Mouse (Mus musculus): ENCODE results near the gene Rcbtb2.
A peak's percentile ranks its signal among the peaks of the same experiment; 100 is the strongest.

Gene Rcbtb2

DNA sequence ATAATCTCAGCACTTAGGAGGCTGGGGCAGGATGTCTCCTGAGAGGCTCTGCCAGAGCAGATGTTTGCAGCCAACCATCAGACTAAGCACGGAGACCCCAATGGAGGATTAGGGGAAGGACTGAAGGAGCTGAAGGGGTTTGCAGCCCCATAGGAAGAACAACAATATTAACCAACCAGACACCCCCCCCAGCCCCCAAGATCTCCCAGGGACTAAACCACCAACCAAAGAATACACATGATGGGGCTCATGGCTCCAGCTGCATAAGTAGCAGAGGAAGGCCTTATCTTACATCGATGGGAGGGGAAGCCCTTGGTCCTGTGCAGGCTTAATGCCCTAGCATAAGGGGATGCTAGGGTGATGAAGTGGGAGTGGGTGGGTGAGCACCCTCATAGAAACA is 6.5 kb upstream of the Rcbtb2 start:
- DNase-seq (ENCODE audit: low read depth, low spot score): no peak

DNA sequence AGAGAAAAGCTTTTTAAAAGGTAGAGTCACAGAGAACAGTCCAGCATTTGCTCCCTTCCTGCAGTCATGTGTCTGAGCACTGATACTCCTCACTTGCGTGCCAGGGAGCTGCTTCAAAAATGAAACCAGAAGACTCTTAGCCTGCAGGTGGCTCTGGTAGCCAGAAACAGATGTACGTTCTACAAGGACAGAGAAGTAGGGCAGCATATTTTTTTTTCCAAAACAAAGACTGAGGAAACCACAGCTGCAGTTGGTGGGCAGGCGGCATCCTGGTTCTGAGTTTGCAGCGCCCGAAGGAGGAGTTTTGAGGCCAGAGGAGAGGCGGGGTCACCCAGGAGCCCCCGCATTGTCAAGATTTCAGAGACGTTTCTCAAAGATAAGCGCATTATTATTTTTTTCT is 5.9 kb upstream of the Rcbtb2 start:
- DNase-seq (ENCODE audit: low read depth, low spot score): peak; percentile 47

DNA sequence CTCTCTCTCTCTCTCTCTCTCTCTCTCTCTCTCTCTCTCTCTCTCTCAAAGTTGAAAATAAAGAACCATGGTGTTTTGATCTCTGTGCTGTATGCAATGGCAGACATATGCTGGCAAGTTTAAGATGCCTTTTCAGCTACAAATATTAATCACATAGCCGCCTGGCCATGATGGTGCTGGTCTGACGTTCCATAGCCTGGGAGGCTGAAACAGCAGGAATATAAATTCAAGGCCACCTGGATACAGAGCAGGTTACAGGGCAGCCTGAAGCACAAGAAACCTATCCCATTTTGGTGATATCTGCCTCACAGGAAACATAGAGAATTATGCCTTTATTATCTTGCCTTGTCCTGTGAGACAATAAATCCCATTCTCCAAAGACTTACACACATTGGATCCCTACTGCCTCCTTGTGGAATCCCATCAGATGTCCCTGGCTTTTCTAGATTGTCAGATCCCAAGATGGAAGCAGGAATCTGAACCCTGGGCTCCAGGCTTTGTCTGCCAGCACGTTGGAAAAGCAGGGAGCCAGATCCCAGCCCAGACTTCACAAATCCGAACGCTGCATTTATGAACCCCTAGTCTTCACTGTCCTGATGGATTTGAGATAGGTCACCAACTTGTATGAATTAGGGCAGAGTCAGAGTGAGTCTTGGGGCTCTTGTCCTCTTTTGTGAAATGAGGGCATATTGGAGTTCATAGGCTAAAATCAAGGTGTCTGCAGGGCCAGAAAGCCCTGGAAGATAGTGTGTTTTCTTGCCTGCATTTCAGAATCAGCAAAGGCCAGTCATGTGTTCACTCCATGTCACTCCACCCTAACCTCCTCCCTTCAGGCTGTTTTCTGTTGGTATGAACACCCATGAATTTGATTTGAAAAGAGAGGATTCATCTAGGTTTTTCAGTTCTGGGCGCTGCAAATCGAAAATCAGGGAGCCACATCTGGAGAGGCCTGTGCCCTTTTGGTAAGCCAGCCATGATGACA is 5.1 kb upstream of the Rcbtb2 start:
- peak; percentile 32 for DNase-seq (ENCODE audit: low read depth, low spot score)

DNA sequence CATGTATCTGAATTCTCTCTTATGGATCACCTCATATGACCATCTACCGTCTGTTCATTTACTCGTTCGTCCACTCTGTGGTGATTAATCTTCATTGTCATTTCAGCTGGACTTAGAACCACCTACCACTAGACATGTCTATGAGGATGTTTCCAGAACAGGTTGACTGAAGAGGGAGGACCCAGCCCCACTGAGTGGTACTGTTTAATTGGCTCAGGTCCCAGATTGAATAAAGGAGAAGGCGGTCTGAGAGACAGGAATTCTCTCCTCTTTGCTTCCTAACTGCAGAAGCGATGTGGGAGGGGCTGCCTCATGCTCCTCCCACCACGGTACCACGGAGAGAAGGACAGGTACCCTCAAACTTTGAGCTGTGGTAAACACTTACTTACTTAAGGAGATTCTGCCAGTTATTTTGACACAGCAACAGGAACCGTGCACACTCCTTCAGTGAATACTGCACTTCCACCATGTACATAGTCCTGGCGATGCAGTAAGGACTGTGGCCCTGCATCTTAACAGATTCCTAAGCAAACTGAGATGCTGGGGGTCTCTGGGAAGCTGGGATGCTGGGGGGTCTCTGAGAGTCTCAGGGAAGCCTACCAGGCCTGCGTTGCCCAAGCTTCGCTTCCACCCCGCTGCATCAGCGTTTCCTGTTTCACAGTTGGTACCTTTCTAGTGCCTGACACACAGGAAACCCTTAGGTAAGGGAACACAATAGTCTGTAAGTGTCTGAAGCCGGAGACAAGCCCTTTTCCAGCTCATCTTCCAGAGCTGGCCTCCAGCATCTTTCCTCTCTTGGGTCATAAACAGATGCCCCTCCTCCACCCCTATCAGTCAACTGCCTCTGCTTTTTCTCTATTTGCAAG is 4.1 kb upstream of the Rcbtb2 start:
- no peak for DNase-seq (ENCODE audit: low read depth, low spot score)

DNA sequence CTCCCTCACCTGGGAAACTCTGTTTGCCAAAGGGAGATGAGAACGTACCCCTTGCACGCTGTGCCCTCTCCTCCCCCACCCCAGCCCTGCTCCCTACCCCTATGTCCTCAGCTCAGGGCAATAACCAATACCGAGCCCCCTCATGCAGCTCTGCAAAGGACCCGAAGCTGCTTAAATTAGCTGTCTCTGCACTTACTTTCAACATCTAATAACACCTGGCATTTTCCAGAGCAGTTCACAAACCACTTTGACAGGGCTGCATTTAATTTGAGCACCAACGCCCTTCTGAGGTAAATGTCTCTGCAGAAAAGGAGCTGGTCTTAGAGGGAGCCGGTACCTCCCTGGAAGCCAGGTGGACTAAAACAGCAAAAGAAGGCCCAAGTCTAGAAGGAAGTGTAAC is 3.4 kb upstream of the Rcbtb2 start:
- DNase-seq (ENCODE audit: low read depth, low spot score): no peak

DNA sequence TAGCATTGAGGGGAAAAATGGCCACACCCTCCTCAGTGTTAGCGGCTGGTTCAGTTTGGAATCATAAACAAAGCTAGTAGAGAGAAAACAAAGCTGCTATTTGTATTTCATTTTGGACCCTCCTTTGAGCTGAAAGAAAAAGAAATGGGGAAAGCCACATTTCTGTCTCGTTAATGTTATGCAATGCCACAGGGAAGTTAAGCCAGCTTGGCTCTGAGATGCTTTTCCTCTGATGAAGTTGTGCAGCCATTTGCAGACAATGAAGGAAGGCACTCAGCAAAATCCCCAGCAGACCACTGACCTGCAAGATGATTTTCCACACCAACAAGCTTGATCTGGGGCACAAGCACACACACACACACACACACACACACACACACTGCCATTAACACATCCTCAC is 2.9 kb upstream of the Rcbtb2 start:
- DNase-seq (ENCODE audit: low read depth, low spot score): no peak

DNA sequence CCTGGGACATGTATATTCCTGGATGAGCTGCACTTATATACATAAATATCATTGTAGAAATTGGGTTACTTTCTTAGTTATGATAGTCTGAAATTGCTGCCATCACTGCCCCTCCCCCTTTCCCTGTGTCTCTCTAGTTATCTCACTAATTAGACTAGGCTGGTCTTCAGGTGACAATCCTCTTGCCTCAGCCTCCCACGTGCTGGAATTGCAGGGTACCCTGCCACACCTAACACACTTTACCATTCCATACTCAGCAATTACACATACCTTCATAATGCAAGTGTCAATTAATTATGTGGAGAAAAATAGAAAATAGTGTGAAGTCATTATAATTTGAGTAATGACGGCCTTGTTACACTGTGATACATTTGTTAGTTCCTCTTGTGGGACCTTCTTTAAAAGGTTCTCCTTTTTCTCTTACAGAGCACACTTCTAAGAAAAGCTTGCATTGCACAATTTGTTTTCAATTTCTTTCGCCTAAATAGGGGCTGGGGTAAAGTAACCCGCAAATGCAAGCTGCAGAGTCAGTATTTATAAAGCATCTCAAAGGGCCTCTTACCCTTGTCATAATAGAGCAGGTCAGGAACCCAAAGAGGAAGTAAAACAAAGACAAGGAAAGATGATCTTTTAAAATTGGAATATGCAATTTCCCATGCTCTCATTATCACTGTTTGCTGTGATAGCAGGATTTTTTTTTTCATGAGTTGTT is 470 bp upstream of the Rcbtb2 start:
- DNase-seq (ENCODE audit: low read depth, low spot score): no peak

DNA sequence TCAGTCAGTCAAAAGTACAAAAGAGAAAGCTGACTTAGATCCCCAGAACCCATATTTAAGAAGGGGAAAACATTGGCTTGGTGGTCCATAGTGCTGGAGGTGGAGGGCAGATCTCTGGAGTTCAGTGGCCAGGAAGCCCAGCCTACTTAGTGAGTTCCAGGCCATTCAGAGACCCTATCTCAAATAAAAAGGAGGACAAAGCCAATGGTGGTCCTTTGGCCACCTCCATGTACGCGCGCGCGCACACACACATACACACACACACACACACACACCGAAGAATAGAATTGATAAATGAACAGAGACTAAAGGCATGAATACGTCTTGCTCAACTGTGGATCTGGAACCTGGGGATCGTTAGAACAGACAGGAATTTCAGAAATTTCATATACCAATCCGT is 544 bp downstream of the Rcbtb2 start:
- no peak for DNase-seq (ENCODE audit: low read depth, low spot score)

DNA sequence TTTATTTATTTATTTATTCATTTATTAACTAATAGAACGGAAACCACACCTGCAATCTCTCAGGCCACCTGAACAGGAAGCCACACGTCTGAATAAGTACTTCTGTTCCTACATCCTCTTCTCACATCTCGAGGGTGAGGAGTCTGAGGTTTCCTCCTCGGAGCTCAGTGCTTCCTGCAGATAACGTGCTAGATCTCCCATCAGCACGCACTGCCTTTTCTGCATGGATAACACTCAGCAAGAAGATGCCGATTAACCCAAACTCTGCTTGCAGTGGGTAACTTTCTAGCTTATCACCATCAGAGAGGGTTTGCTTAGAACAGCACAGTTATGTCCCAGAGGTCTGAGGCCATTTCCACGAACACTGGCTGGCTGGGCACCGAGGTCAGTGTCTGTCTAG is 949 bp downstream of the Rcbtb2 start:
- no peak for DNase-seq (ENCODE audit: low read depth, low spot score)

DNA sequence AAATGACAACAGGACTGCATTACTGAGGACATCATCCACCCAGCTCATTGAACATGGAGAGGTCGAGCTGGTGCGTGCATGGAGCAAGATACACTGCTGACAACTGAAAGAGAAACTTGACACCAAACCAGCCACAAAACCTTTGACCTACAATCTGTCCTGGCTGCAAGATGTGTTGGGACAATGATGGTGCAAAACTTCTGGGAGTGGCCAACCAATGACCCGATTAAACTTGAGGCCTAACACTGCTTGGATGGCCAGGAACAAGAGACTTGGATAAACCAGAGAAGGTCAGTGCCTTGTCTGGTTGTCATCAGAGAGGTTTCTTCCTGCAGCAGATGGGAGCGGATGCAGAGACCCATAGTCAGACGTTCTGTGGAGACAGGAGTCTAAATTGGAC is 7.7 kb downstream of the Rcbtb2 start:
- DNase-seq (ENCODE audit: low read depth, low spot score): no peak

DNA sequence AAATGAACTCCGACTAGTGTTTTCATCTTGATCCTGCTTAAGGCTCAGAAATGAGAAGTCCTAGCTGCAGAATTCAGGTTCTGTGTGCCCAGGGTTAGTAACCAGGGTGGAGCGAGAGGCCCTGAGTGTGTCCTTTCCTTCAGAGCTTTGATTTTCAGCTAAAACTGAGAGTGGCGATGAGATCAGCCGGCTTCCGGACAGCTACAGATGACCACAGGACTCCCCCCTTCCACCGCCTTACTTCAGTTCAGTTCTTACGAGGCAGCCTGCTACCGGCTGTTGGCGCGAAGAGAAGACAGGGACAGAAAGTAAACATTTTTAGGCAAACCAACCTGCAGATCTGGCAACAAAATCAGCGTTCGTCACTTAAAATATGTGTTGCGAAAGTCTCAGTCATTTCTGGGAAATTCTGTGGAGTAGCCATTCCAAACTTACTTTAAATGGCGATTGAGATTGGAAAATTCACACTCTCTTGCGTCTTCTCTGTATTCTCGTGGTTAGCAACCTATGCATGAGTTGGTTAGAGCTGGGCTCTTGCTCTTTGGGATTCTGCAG is 9.1 kb downstream of the Rcbtb2 start:
- no peak for DNase-seq (ENCODE audit: low read depth, low spot score)

DNA sequence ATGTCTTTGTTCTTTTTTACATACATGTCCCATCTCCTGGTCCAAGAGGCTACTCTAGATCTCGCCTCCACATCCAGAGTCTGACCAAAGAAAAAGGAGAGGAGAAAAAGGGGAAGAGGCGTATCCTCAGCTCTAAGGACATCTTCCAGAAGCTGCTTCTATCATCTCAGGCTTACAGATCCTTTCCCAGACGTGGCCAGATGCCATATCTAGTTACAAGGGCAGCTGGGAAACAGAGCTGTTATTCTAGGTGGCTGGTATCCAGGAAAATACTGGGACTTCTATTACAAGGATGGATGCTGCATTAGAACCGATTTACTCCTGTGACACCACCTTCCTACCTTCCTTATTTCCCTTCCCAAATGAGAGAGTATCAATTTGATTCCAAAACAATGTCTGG is 9.9 kb downstream of the Rcbtb2 start:
- no peak for DNase-seq (ENCODE audit: low read depth, low spot score)

DNA sequence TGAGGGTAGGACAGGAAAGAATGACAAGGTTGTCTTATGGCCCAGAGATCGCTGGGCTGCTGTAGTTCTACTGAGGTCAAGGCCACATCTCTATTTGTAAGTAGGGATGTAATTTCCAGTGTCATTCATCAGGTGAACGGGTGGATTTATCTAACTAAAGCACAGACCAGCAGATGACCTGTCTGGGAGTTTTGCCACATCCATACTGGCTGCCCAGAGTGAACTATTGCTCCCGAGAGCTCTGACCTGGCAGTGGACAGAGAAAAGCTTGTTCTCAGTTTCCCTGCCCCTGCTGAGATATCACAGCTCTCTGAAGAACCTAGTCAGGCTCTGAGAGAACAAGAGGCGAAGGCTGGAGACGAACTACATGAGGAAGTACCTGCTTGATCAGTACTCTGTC is 14.4 kb downstream of the Rcbtb2 start:
- DNase-seq (ENCODE audit: low read depth, low spot score): no peak

DNA sequence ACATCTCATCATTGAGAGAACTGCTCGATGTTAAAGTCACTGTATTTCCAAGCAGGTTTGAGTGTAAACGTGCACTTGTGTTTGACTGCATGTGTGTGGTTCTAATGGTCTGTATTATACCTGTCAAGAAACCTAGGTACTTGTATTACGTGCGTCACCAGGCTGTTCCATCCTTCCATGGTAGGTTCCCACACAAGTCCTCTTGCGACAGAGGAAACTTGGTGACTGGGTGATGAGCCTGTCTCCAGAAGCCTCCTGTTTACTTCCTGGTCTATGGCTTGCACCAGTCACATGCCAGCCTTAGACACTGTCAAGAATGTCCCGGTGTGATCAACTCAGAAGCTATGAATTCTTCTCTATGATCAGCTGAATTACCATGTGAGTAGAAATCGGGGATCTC is 15.6 kb downstream of the Rcbtb2 start:
- DNase-seq (ENCODE audit: low read depth, low spot score): no peak

DNA sequence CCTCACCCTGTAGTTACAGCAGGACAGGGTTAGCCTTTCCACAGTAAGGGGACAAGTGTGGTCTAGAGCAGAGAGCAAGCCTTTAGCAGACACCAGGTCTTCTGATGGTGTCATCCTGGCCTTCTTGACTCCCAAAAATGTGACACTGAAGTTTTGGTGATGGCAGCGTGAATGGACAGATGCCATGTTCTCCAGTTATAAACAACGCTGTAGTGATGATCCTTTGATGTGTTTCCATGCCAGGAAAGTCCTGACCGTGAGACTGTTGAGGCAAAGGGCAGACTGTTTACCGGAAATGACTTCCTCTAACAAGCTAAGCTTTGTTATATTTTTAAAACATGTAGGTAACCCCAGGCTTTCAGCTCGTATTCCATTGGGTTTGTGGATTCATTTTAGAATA is 17.0 kb downstream of the Rcbtb2 start:
- no peak for DNase-seq (ENCODE audit: low read depth, low spot score)

DNA sequence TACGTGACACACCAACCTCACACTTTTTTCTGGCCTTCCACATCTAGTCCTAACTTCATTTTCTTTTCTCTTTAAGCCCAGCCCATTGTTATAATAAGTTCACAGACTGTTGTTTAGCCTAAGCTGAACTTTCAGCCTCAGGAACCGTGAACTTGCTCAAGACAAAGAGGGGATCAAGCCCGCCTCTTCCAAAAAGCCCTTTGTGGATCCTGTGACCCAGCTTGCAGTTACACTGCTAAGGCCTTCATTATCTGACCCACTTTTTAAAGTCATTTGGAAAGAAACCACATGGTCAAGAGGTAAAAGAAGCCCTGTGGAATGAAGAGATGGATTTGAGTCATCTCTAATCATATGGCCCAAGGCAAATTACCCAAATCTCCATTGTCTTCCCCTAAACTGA is 19.0 kb downstream of the Rcbtb2 start:
- DNase-seq (ENCODE audit: low read depth, low spot score): peak; percentile 23

DNA sequence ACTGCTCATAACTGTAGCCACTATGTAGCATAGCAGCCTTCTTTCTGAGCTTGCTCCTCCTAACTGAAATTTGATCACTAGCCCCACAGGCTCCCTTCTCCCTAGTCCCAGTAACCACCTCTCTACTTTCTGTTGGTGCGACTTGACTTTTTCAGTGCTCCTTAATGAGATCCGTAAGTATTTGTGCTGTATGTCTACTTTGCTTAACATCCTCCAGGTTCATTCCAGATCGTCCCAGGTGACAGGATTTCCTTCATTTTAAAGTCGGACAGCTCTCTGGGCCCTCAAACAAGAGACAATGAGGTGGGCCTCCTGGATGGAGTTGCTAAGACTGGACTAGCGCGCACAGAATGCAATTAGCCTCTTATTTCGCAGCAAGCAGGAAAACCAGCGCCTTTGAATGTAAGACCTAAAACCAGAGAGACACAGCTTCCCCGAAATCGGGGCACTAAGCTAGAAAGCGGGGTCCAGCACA is 19.6 kb downstream of the Rcbtb2 start:
- DNase-seq (ENCODE audit: low read depth, low spot score): peak; percentile 66

DNA sequence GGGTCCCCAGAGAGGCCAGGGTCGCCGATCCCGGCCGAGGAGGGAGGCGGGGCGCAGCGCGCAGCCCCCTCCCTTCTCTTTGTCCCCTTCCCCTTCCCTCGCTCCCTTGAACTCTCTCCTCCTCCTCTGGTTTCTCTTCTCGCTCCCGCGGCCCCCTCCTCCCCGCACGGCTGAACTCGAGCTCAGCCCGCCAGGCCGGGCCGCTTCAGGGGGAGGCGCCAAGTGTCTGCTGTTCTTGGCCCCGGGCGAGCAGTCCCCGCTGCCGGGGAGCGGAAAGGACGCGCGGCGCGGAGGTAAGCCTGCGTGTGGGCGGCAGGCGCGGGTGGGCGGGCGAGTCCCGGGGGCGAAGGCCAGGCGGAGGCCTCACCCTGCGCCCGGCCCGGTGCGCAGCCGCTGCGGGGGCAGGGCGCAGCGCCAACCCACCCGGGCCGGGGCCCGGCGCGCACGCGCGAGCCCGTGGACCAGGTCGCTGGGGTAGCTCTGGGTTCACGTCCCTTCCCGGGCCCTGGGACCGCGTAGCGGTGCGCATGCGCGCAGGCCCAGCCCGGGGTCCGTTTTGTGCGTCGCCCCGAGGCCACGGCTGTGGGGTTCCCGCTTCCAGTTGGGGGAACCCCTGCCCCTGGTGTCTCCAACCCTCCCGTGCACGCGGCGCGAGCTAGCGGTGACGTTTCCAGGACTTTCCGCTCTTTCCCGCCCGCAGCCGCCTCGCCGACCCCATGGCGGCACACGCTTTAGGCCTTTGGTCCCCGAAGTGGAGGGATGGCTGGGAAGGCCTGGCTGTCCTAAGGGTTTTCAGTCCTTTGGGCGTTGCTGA is 20.3 kb downstream of the Rcbtb2 start:
- peak; percentile 78 for DNase-seq (ENCODE audit: low read depth, low spot score)

DNA sequence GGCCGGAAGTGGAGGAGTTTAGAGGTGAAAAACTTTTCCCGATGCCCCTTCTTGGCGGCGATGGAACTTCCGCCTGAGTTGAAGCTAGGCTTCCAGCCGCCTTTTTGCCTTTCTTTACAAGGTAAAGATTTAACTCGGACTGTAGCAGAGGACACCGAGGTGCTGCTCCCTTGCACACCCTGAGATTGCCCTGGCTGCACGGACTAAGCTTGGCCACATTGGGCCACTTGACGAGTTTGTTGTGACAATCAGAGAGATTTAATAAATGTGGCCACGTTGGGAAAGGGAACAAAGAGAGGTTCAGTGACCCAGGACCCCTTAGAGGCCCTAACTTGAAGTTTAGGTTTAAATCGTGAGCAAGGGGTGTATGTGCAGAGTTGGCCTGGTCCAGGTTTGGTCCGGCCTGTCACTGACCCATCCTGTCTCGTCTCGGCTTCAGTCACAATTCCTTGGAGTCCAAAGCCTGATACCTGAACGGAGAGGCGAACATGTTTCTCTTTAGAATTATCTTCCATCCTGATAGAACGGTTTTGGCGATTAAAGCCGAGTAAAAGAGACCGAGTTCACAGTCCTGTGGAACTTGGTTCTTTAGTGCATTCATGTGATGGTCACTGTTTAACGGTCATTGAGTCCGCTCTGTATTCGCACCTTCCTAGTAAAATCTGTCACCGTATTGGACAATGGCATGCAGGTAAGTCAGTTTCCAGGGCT is 21.0 kb downstream of the Rcbtb2 start:
- no peak for DNase-seq (ENCODE audit: low read depth, low spot score)

DNA sequence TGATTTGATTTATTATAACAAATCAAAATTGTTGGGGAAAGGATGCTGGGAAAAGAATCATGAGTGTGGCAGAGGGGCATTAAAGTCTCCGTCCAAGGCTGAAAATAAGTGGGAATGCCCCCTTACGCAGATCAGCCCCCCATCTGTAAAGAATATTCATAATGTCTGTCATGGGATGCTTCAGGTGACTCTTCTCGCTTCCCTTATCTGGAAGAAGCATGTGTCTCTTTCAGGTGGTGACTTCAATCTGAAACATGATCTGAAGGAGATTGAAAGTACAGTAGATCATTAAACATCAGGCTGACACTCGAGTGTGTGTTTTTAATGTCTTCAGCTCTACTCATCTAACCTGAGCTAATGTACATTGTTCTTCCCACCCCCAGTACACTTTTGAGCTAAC is 22.7 kb downstream of the Rcbtb2 start:
- DNase-seq (ENCODE audit: low read depth, low spot score): no peak

Measured in 3T3-L1 (cell line).